Mouse (Mus musculus): Measurements from ENCODE around the gene Ttll11. TPM values are rescaled to one million over a fixed set of nuclear protein-coding genes. Genes with fewer than 3 reads are reported as not detected.

The Ttll11 gene
- polyA plus RNA-seq, 1 experiment from 2014 or later: 1.2 TPM

- Histone ChIP-seq H3K9ac (no peak overlapping the region), H3K4me1 (ENCODE audit: insufficient read depth) (0 out of 2 replicates have a peak, but pooled peaks cover 6% of the 10 kb centered on the region), H3K36me3 (ENCODE audit: insufficient read depth) (no peaks in the 10 kb centered on the region), H3K4me3 (ENCODE audit: low read depth, low read length) (no peak overlapping the region), H3K4me2 (no peak overlapping the region), H3K27ac (ENCODE audit: low read depth) (no peak overlapping the region), H3K9me3 (ENCODE audit: low read depth, low read length) (no peaks in the 10 kb centered on the region), H3K27me3 (ENCODE audit: insufficient read depth, low read length) (no peaks in the 10 kb centered on the region)
- WGBS: 27% methylated on average over 5 of the region's 5 CpGs
- ATAC-seq (ENCODE audit: insufficient read depth) (peak; percentile 76; the same call in 1 of the 2 replicates), DNase-seq (peak; percentile 47)
- no peak for TF ChIP-seq CTCF (IDR thresholded peaks at IDR 0.05; ENCODE audit: low read depth)
Measured at GRCm38 (mm10) chr2:35775651-35776055, 204.1 kb downstream of the Ttll11 start.

DNA sequence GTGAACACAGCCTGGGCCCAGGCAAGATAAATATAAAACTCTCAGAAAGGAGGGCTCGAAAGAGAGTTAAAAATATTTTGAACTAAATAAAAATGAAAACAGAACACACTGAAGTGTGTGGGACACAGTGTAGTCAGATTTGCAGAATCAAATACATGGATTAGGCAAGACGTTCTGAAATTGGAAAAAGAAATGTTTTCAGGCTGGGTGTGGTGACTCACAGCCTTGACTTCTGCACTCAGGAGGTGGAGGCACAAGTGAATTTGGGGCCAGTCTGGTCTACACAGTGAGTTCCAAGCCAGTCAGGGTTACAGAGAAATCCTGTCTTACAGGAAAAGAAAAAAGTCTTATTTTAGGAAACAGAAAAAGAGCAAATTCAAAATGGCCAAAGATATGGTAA, 209.2 kb downstream of the Ttll11 start:
- no peaks in the 10 kb centered on the region for H3K36me3 ChIP-seq (ENCODE audit: insufficient read depth)
- H3K27ac ChIP-seq (ENCODE audit: low read depth): no peak overlapping the region
- H3K27me3 ChIP-seq (ENCODE audit: insufficient read depth, low read length): no peaks in the 10 kb centered on the region
- ATAC-seq (ENCODE audit: insufficient read depth) (no peak), DNase-seq (no peak)
- no peak for TF ChIP-seq CTCF (IDR thresholded peaks at IDR 0.05; ENCODE audit: low read depth)
- no peak overlapping the region for H3K4me3 ChIP-seq (ENCODE audit: low read depth, low read length)
- no peak overlapping the region for H3K4me2 ChIP-seq
- no peaks in the 10 kb centered on the region for H3K9me3 ChIP-seq (ENCODE audit: low read depth, low read length)
- no peak overlapping the region for H3K9ac ChIP-seq
- no peaks in the 10 kb centered on the region for H3K4me1 ChIP-seq (ENCODE audit: insufficient read depth)
- WGBS: 76% methylated on average over 2 of the region's 2 CpGs

DNA sequence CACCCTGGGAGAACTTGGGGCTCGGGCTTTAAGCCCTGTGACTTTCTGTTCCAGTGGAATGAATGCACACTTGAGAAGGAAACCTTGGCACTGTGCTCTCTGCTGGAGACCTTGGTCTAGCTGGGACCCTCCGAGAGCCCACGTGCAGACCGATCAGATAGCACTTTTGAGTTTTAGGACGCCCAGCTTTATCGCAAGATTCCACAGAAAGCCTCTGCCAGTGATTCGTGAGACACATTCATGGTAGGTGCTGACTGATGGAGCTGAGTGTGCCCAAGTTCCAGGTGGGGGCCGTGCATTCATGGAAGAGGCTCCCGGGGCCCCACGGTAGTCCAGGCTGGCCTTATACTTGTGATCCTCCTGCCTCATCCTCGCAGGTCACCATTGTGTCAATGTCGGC, 210.3 kb downstream of the Ttll11 start:
- Histone ChIP-seq H3K4me2 (no peak overlapping the region), H3K9me3 (ENCODE audit: low read depth, low read length) (no peaks in the 10 kb centered on the region), H3K27ac (ENCODE audit: low read depth) (no peak overlapping the region), H3K9ac (no peak overlapping the region), H3K27me3 (ENCODE audit: insufficient read depth, low read length) (no peaks in the 10 kb centered on the region), H3K4me3 (ENCODE audit: low read depth, low read length) (no peak overlapping the region), H3K36me3 (ENCODE audit: insufficient read depth) (no peaks in the 10 kb centered on the region), H3K4me1 (ENCODE audit: insufficient read depth) (no peaks in the 10 kb centered on the region)
- DNase-seq (no peak), ATAC-seq (ENCODE audit: insufficient read depth) (no peak)
- 80% methylated on average over 12 of the region's 12 CpGs for WGBS
- no peak for TF ChIP-seq CTCF (IDR thresholded peaks at IDR 0.05; ENCODE audit: low read depth)

GRCm38 (mm10) chr2:35768538-35769238, 211.0 kb downstream of the Ttll11 start:
- H3K9me3 ChIP-seq (ENCODE audit: low read depth, low read length): no peaks in the 10 kb centered on the region
- no peak overlapping the region for H3K4me3 ChIP-seq (ENCODE audit: low read depth, low read length)
- no peaks in the 10 kb centered on the region for H3K36me3 ChIP-seq (ENCODE audit: insufficient read depth)
- H3K4me2 ChIP-seq: no peak overlapping the region
- H3K27ac ChIP-seq (ENCODE audit: low read depth): no peak overlapping the region
- no peaks in the 10 kb centered on the region for H3K4me1 ChIP-seq (ENCODE audit: insufficient read depth)
- 37% methylated on average over 4 of the region's 4 CpGs for WGBS
- no peaks in the 10 kb centered on the region for H3K27me3 ChIP-seq (ENCODE audit: insufficient read depth, low read length)
- no peak overlapping the region for H3K9ac ChIP-seq
- DNase-seq (no peak), ATAC-seq (ENCODE audit: insufficient read depth) (no peak)
- TF ChIP-seq CTCF (IDR thresholded peaks at IDR 0.05; ENCODE audit: low read depth): no peak

- 36% methylated on average over 14 of the region's 14 CpGs for WGBS
- Histone ChIP-seq H3K27ac (ENCODE audit: low read depth) (no peak overlapping the region), H3K27me3 (ENCODE audit: insufficient read depth, low read length) (no peaks in the 10 kb centered on the region), H3K4me1 (ENCODE audit: insufficient read depth) (no peaks in the 10 kb centered on the region), H3K9ac (no peak overlapping the region), H3K36me3 (ENCODE audit: insufficient read depth) (no peaks in the 10 kb centered on the region), H3K9me3 (ENCODE audit: low read depth, low read length) (no peaks in the 10 kb centered on the region), H3K4me2 (no peak overlapping the region), H3K4me3 (ENCODE audit: low read depth, low read length) (no peak overlapping the region)
- DNase-seq: no peak
- ATAC-seq (ENCODE audit: insufficient read depth): no peak; the same call in 1 of the 2 replicates
- TF ChIP-seq CTCF (IDR thresholded peaks at IDR 0.05; ENCODE audit: low read depth): no peak
Measured at GRCm38 (mm10) chr2:35767834-35768537, 211.7 kb downstream of the Ttll11 start.

DNA sequence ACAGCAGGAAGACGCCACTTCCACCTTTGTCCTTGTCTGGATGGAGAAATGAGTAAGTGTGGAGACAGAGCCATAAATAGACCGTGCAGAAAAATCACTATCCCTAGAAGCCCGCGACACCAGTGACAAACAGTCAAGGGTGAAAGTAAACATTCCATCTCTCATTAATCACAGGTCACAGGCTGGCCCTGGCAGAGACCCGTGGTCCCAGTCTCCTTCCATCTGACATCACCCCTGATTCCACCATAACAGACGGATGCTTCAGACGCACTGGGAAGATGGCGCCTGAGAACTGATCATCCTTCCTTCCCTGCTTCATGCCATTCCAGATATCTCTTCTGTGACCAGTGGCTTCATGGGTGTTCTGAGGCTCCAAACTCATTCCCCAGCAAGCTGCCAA, 215.4 kb downstream of the Ttll11 start:
- Histone ChIP-seq H3K4me1 (ENCODE audit: insufficient read depth) (no peaks in the 10 kb centered on the region), H3K27me3 (ENCODE audit: insufficient read depth, low read length) (no peaks in the 10 kb centered on the region), H3K9ac (no peak overlapping the region), H3K27ac (ENCODE audit: low read depth) (no peak overlapping the region), H3K4me3 (ENCODE audit: low read depth, low read length) (no peak overlapping the region), H3K9me3 (ENCODE audit: low read depth, low read length) (no peaks in the 10 kb centered on the region), H3K4me2 (0 out of 2 replicates have a peak overlapping the region, but pooled peaks have one; percentile 7), H3K36me3 (ENCODE audit: insufficient read depth) (no peaks in the 10 kb centered on the region)
- no peak for TF ChIP-seq CTCF (IDR thresholded peaks at IDR 0.05; ENCODE audit: low read depth)
- peak; percentile 41 for DNase-seq
- 18% methylated on average over 8 of the region's 8 CpGs for WGBS
- peak; percentile 32; the same call in 1 of the 2 replicates for ATAC-seq (ENCODE audit: insufficient read depth)

DNA sequence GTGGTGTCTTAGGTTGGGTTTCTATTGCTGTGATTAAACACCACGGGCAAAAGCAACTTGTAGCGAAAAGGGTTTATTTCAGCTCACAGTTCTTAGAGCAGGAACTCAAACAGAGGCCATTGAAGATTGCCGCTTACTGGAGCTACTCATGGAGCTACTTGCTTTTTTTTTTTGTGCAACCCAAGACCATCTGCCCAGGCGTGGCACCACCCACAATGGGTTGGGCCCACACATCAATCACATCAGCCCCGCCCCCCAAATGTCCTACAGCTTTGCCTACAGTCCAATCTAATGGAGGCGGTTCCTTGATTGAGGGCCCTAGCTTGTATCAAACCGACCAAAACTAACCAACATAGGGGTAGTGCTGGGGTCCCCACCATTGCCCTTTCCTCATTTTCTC, 215.9 kb downstream of the Ttll11 start:
- Histone ChIP-seq H3K9me3 (ENCODE audit: low read depth, low read length) (no peaks in the 10 kb centered on the region), H3K27me3 (ENCODE audit: insufficient read depth, low read length) (no peaks in the 10 kb centered on the region), H3K36me3 (ENCODE audit: insufficient read depth) (no peaks in the 10 kb centered on the region), H3K9ac (no peak overlapping the region), H3K4me3 (ENCODE audit: low read depth, low read length) (no peak overlapping the region), H3K27ac (ENCODE audit: low read depth) (no peak overlapping the region), H3K4me1 (ENCODE audit: insufficient read depth) (no peaks in the 10 kb centered on the region), H3K4me2 (no peak overlapping the region)
- ATAC-seq (ENCODE audit: insufficient read depth) (no peak), DNase-seq (no peak)
- TF ChIP-seq CTCF (IDR thresholded peaks at IDR 0.05; ENCODE audit: low read depth): no peak
- 89% methylated on average over 7 of the region's 7 CpGs for WGBS
